Mouse (Mus musculus) midbrain, embryonic 14.5 days (tissue): ENCODE data around the gene Plekho1. TPM values are rescaled to one million over a fixed set of nuclear protein-coding genes. Genes with fewer than 3 reads are reported as not detected.

Experiments
- ATAC-seq: fragments of 200-750 bp; cut with Nextera tagmentation; 2 replicates; pipeline ENCODE4 v1.8.0; 2017; ENCODE audit warnings: moderate number of reproducible peaks, moderate library complexity; ENCODE audit not compliant: low FRiP score, low TSS enrichment
- DNase-seq: peaks from one replicate; pipeline ENCODE4 v3.0.0-alpha.2; 2015
- H3K27ac ChIP-seq: fragments of 300-500 bp; sonication (generic); replicated peaks from 2 replicates; pipeline ENCODE4 v1.5.1; 2014; ENCODE audit warnings: mild to moderate bottlenecking, low read depth, low read length, moderate library complexity
- H3K27me3 ChIP-seq: fragments of 300-500 bp; sonication (generic); 2 replicates; pipeline ENCODE4 v1.6.1; 2014; ENCODE audit warnings: low read length, control low read depth, mixed read lengths; ENCODE audit not compliant: control insufficient read depth, insufficient read depth
- H3K36me3 ChIP-seq: fragments of 300-500 bp; sonication (generic); 2 replicates; pipeline ENCODE4 v1.6.1; 2014; ENCODE audit warnings: low read length, control low read depth; ENCODE audit not compliant: control insufficient read depth, insufficient read depth
- H3K4me1 ChIP-seq: fragments of 300-500 bp; sonication (generic); 2 replicates; pipeline ENCODE4 v1.6.1; 2014; ENCODE audit warnings: mild to moderate bottlenecking, antibody characterized with exemption, low read length, control low read depth; ENCODE audit not compliant: control insufficient read depth, insufficient read depth
- H3K4me2 ChIP-seq: fragments of 300-500 bp; sonication (generic); 2 replicates; pipeline ENCODE4 v1.6.1; 2014; ENCODE audit warnings: mild to moderate bottlenecking, low read length, moderate library complexity
- H3K4me3 ChIP-seq: fragments of 300-500 bp; sonication (generic); replicated peaks from 2 replicates; pipeline ENCODE4 v1.5.1; 2014; ENCODE audit warnings: low read depth, low read length
- H3K9ac ChIP-seq: fragments of 300-500 bp; sonication (generic); replicated peaks from 2 replicates; pipeline ENCODE4 v1.6.1; 2014; ENCODE audit warnings: mild to moderate bottlenecking, low read length, moderate library complexity
- H3K9me3 ChIP-seq: fragments of 300-500 bp; sonication (generic); 2 replicates; pipeline ENCODE4 v1.6.1; 2016; ENCODE audit warnings: low read length, control low read depth, mixed read lengths; ENCODE audit not compliant: control insufficient read depth
- WGBS: fragments of 180-500 bp; shearing (Covaris S2); extraction: QIAGEN DNeasy Blood & Tissue Kit; methylation state at CpG from one replicate; pipeline ENCODE4 v1.1.7; 2014; 5-methylcytosine and 5-hydroxymethylcytosine counted together
- polyA plus RNA-seq: library from polyadenylated mRNA; unstranded; fragments of >200 nt; fragmentation: Nextera tagmentation; extraction: Ambion mirVana; gene quantifications from 2 replicates; pipeline ENCODE4 v1.2.1, GENCODE M21; 2014

Plekho1 gene
- polyA plus RNA-seq, 1 experiment from 2014 or later, result 63.5 TPM

GRCm38 (mm10) chr3:96017461-96017860, 21.7 kb upstream of the Plekho1 start:
- H3K36me3 ChIP-seq, result 0 out of 2 replicates have a peak, but pooled peaks cover 11% of the 10 kb centered on the region
- no peak overlapping the region for H3K4me3 ChIP-seq
- H3K27me3 ChIP-seq, result no peaks in the 10 kb centered on the region
- no peaks in the 10 kb centered on the region for H3K9me3 ChIP-seq
- no peak overlapping the region for H3K9ac ChIP-seq
- no peak overlapping the region for H3K27ac ChIP-seq
- ATAC-seq (no peak), DNase-seq (no peak)
- no peaks in the 10 kb centered on the region for H3K4me1 ChIP-seq
- WGBS, result 83% methylated on average over 5 of the region's 5 CpGs
- no peak overlapping the region for H3K4me2 ChIP-seq

- Histone ChIP-seq H3K36me3 (0 out of 2 replicates have a peak, but pooled peaks cover 11% of the 10 kb centered on the region), H3K4me1 (no peaks in the 10 kb centered on the region), H3K4me3 (no peak overlapping the region), H3K27me3 (no peaks in the 10 kb centered on the region), H3K9me3 (no peaks in the 10 kb centered on the region), H3K4me2 (no peak overlapping the region), H3K27ac (no peak overlapping the region), H3K9ac (no peak overlapping the region)
- 91% methylated on average over 2 of the region's 2 CpGs for WGBS
- no peak for ATAC-seq
- no peak for DNase-seq
Measured at GRCm38 (mm10) chr3:96016257-96016889, 20.6 kb upstream of the Plekho1 start.

- Histone ChIP-seq H3K27me3 (no peaks in the 10 kb centered on the region), H3K4me3 (no peak overlapping the region), H3K9me3 (no peaks in the 10 kb centered on the region), H3K9ac (no peak overlapping the region), H3K36me3 (0 out of 2 replicates have a peak, but pooled peaks cover 11% of the 10 kb centered on the region), H3K4me1 (no peaks in the 10 kb centered on the region), H3K27ac (no peak overlapping the region), H3K4me2 (no peak overlapping the region)
- WGBS, result 81% methylated on average over 2 of the region's 2 CpGs
- no peak for ATAC-seq
- no peak for DNase-seq
Measured at GRCm38 (mm10) chr3:96015681-96016080, 19.9 kb upstream of the Plekho1 start.

- no peak for ATAC-seq
- DNase-seq, result no peak
- no peaks in the 10 kb centered on the region for H3K9me3 ChIP-seq
- no peak overlapping the region for H3K9ac ChIP-seq
- no peak overlapping the region for H3K4me3 ChIP-seq
- no peaks in the 10 kb centered on the region for H3K36me3 ChIP-seq
- H3K4me1 ChIP-seq, result no peaks in the 10 kb centered on the region
- H3K4me2 ChIP-seq, result no peak overlapping the region
- no peaks in the 10 kb centered on the region for H3K27me3 ChIP-seq
- H3K27ac ChIP-seq, result no peak overlapping the region
- 39% methylated on average over 5 of the region's 5 CpGs for WGBS
Measured at GRCm38 (mm10) chr3:96012805-96013204, 17.0 kb upstream of the Plekho1 start.

GRCm38 (mm10) chr3:96008463-96008862, 12.7 kb upstream of the Plekho1 start:
- DNase-seq (no peak), ATAC-seq (no peak)
- Histone ChIP-seq H3K4me2 (no peak overlapping the region), H3K27ac (no peak overlapping the region), H3K4me3 (no peak overlapping the region), H3K9ac (no peak overlapping the region), H3K36me3 (no peaks in the 10 kb centered on the region), H3K9me3 (no peaks in the 10 kb centered on the region), H3K4me1 (no peaks in the 10 kb centered on the region), H3K27me3 (no peaks in the 10 kb centered on the region)
- 79% methylated on average over 6 of the region's 6 CpGs for WGBS

GRCm38 (mm10) chr3:96001560-96001959, 5.8 kb upstream of the Plekho1 start:
- ATAC-seq (no peak), DNase-seq (no peak)
- no peak overlapping the region for H3K4me2 ChIP-seq
- no peaks in the 10 kb centered on the region for H3K9me3 ChIP-seq
- no peaks in the 10 kb centered on the region for H3K27me3 ChIP-seq
- 100% methylated on average over 1 of the region's 1 CpGs for WGBS
- H3K36me3 ChIP-seq, result 0 out of 2 replicates have a peak, but pooled peaks cover 2% of the 10 kb centered on the region
- peaks cover 17% of the 10 kb centered on the region for H3K4me1 ChIP-seq
- no peak overlapping the region for H3K27ac ChIP-seq
- no peak overlapping the region for H3K4me3 ChIP-seq
- no peak overlapping the region for H3K9ac ChIP-seq

GRCm38 (mm10) chr3:96000921-96001501, 5.2 kb upstream of the Plekho1 start:
- Histone ChIP-seq H3K4me1 (peaks cover 22% of the 10 kb centered on the region), H3K27ac (no peak overlapping the region), H3K4me2 (no peak overlapping the region), H3K27me3 (no peaks in the 10 kb centered on the region), H3K4me3 (no peak overlapping the region), H3K36me3 (0 out of 2 replicates have a peak, but pooled peaks cover 2% of the 10 kb centered on the region), H3K9ac (no peak overlapping the region), H3K9me3 (no peaks in the 10 kb centered on the region)
- DNase-seq (no peak), ATAC-seq (no peak)
- WGBS, result 69% methylated on average over 9 of the region's 9 CpGs

- ATAC-seq, result no peak
- H3K27ac ChIP-seq, result no peak overlapping the region
- H3K27me3 ChIP-seq, result no peaks in the 10 kb centered on the region
- no peak for DNase-seq
- 0 out of 2 replicates have a peak, but pooled peaks cover 2% of the 10 kb centered on the region for H3K36me3 ChIP-seq
- H3K4me2 ChIP-seq, result no peak overlapping the region
- no peak overlapping the region for H3K9ac ChIP-seq
- no peaks in the 10 kb centered on the region for H3K9me3 ChIP-seq
- WGBS, result 88% methylated on average over 14 of the region's 14 CpGs
- H3K4me3 ChIP-seq, result no peak overlapping the region
- peaks cover 22% of the 10 kb centered on the region for H3K4me1 ChIP-seq
Measured at GRCm38 (mm10) chr3:96000080-96000632, 4.4 kb upstream of the Plekho1 start.
